Mouse (Mus musculus) heart, adult 2 months (tissue): ENCODE measurements at regions not wholly inside any gene's neighbourhood (a gene's known extent, or its start where the extent isn't known, plus 50 kb on each side); places are given as distances from the start of the nearest gene placed in this dataset.
A peak's percentile ranks its signal among the peaks of the same experiment; 100 is the strongest.

ENCODE experiments used
- DNase-seq, 2 experiments: peaks; one replicate each; pipeline ENCODE4 v3.0.0; 2021
- H3K27ac ChIP-seq: fragments of 200-600 bp; 2 replicates; pipeline ENCODE4 v1.8.1; 2022
- H3K27me3 ChIP-seq: fragments of 200-500 bp; 2 replicates; pipeline ENCODE4 v1.6.1; 2012; ENCODE audit warnings: mild to moderate bottlenecking, low read length, inconsistent platforms, mixed read lengths; ENCODE audit not compliant: control insufficient read depth, insufficient read depth
- H3K36me3 ChIP-seq: fragments of 200-500 bp; 2 replicates; pipeline ENCODE4 v1.6.1; 2012; ENCODE audit warnings: low read length, inconsistent platforms; ENCODE audit not compliant: control insufficient read depth, insufficient read depth
- H3K4me1 ChIP-seq: fragments of 200-500 bp; 2 replicates; pipeline ENCODE4 v1.6.1; 2011; ENCODE audit warnings: low read length; ENCODE audit not compliant: control insufficient read depth, insufficient read depth
- H3K4me3 ChIP-seq: fragments of 200-600 bp; 2 replicates; pipeline ENCODE4 v1.8.1; 2022
- H3K79me2 ChIP-seq: fragments of 200-500 bp; replicated peaks from 2 replicates; pipeline ENCODE4 v1.6.1; 2012; ENCODE audit warnings: mild to moderate bottlenecking, inconsistent platforms, low read length, moderate library complexity, mixed read lengths; ENCODE audit not compliant: control insufficient read depth, insufficient read depth
- H3K9ac ChIP-seq: fragments of 200-500 bp; 2 replicates; pipeline ENCODE4 v1.6.1; 2012; ENCODE audit warnings: low read depth, mild to moderate bottlenecking, control low read depth, inconsistent platforms, low read length, mixed read lengths
- CTCF ChIP-seq: fragments of 200-600 bp; IDR thresholded peaks from 2 replicates; pipeline ENCODE4 v1.8.1; 2022; ENCODE audit warnings: antibody characterized with exemption, mild to moderate bottlenecking, moderate library complexity
- EP300 ChIP-seq: fragments of 200-500 bp; IDR thresholded peaks from 2 replicates; pipeline ENCODE4 v1.6.1; 2011; ENCODE audit warnings: low read depth, low read length, control low read depth; ENCODE audit not compliant: insufficient read depth
- POLR2A ChIP-seq: fragments of 200-500 bp; IDR thresholded peaks from 2 replicates; pipeline ENCODE4 v1.6.1; 2011; ENCODE audit warnings: mild to moderate bottlenecking, low read depth, low read length, control low read depth; ENCODE audit not compliant: insufficient read depth
- WGBS: fragments of 180-500 bp; shearing (Covaris S2); methylation state at CpG from one replicate; pipeline ENCODE4 v1.1.7; 2018; 5-methylcytosine and 5-hydroxymethylcytosine counted together
- intact Hi-C: fragments of 180-260 bp; cut with DNase I; formaldehyde crosslinking; loops from one replicate; pipeline ENCODE4 v1.15.1; 2025

DNA sequence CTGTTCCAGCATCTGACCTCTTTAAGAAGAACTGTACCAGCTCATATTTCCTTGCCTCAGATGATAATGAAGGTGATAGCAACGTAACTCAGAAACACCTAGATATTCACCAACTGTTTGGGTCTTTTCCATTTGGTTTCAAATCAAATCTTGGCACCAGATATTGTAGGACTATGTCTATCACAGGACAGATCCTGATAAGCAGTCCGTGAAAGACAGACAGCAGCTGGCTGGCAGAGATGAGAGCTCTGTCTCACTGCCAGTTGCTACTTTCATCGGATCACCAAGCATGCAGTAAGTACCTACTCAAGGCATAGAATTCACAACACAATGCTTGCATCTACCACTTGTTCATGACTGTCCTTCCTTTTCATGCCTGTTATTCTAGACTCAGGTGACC, 252.7 kb upstream of the Myo3a start:
- Histone ChIP-seq H3K4me3 (no peak overlapping the region), H3K27ac (no peak overlapping the region), H3K79me2 (no peaks in the 10 kb centered on the region), H3K4me1 (no peaks in the 10 kb centered on the region), H3K9ac (no peak overlapping the region), H3K27me3 (no peaks in the 10 kb centered on the region), H3K36me3 (no peaks in the 10 kb centered on the region)
- intact Hi-C loops, result no loop called here
- 34% methylated on average over 3 of the region's 3 CpGs for WGBS
- TF ChIP-seq POLR2A (no peak), CTCF (no peak), EP300 (no peak)
- no peak for DNase-seq

DNA sequence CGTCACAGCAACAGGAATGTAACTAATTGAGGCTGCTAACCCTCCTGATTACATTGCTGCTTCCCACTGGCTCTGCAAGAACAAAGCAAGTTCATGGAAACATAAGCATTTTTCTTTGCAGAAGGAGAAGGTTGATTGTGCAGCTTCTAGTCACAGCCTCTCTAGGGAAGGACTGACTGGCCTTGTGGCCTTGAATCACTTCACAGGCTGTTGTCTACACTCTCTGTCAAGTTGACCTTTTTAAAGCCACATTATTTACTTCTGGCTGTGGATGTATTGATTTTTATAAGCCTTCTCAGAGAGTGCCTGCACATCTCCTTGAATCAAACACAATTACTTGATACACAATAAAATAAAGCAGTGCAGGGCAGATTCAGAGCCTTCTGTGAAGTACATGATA, 251.8 kb upstream of the Myo3a start:
- DNase-seq, result no peak
- no peaks in the 10 kb centered on the region for H3K27me3 ChIP-seq
- TF ChIP-seq EP300 (no peak), CTCF (no peak), POLR2A (no peak)
- H3K79me2 ChIP-seq, result no peaks in the 10 kb centered on the region
- intact Hi-C loops, result no loop called here
- H3K4me1 ChIP-seq, result no peaks in the 10 kb centered on the region
- H3K4me3 ChIP-seq, result no peak overlapping the region
- no peaks in the 10 kb centered on the region for H3K36me3 ChIP-seq
- WGBS, result 40% methylated on average over 1 of the region's 1 CpGs
- no peak overlapping the region for H3K27ac ChIP-seq
- H3K9ac ChIP-seq, result no peak overlapping the region

DNA sequence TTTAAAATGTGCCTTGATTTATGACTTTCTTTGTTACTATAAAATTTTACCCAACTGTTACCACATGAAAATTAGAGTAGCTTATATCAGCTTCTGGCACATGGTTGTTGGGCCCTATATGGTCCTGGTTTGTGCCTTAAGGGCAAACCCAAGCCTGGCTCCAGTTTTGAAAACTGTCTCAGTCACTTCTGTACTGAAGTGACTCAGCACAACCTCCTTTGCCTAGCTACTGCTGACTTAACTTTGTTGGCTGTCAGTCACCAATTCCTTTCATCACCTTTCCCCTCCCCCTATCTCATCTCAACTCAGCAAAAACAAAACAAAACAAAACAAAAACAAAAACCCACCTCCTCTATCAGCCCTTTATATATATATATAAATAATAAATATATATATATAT, 251.0 kb upstream of the Myo3a start:
- Histone ChIP-seq H3K36me3 (no peaks in the 10 kb centered on the region), H3K9ac (no peak overlapping the region), H3K27ac (no peak overlapping the region), H3K4me3 (no peak overlapping the region), H3K27me3 (no peaks in the 10 kb centered on the region), H3K4me1 (no peaks in the 10 kb centered on the region), H3K79me2 (no peaks in the 10 kb centered on the region)
- TF ChIP-seq CTCF (no peak), EP300 (no peak)
- intact Hi-C loops, result no loop called here
- no peak for DNase-seq

DNA sequence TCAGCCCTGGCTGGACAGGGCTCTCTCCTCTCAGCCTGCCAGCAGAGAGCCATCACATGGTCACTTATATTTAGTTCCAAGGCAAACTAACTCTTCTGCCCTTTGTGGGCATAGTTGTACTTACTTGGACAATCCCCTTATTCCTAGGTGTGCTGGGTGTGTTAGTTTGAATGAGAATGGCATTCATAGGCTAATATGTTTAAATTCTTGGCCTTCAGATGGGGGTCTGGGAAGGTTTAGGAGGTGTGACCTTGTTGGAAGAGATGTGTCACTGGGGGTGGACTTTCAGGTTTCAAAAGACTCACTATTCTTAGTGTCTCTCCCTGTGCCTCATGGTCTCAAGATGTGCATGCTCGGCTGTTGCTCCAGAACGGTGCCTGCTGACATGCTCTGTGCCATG, 250.5 kb upstream of the Myo3a start:
- no peak for DNase-seq
- intact Hi-C loops, result no loop called here

DNA sequence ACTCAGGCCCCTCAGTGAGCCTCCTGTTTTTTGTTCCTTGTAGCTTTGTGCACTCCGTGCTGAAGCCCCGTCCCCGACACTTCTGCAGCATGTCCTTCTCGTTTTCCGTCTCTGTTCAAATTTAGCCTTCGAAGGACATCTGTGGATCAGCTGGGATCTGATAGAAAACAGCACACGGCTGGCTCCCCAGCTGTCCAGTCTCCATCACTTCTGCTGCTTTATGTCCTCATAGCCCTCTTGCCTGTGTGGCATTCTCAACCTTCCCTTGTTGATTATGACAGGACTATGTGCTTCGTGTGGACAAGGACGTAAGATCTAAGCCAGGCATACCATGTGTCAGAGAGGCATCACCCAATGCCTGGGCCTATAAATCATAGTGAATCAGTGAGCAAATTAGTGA, 247.1 kb upstream of the Myo3a start:
- H3K4me1 ChIP-seq, result no peaks in the 10 kb centered on the region
- intact Hi-C loops, result no loop called here
- no peaks in the 10 kb centered on the region for H3K27me3 ChIP-seq
- H3K9ac ChIP-seq, result no peak overlapping the region
- H3K79me2 ChIP-seq, result no peaks in the 10 kb centered on the region
- DNase-seq, result no peak
- H3K36me3 ChIP-seq, result no peaks in the 10 kb centered on the region
- no peak overlapping the region for H3K4me3 ChIP-seq
- WGBS, result 58% methylated on average over 9 of the region's 9 CpGs
- no peak overlapping the region for H3K27ac ChIP-seq
- TF ChIP-seq POLR2A, result no peak
- no peak for TF ChIP-seq EP300
- TF ChIP-seq CTCF, result no peak

More for the DNA sequence above, 250.5 kb upstream of the Myo3a start:
- peak overlapping the region; percentile 18 for H3K27ac ChIP-seq
- no peaks in the 10 kb centered on the region for H3K4me1 ChIP-seq
- H3K4me3 ChIP-seq, result no peak overlapping the region
- no peaks in the 10 kb centered on the region for H3K36me3 ChIP-seq
- no peak overlapping the region for H3K9ac ChIP-seq
- H3K79me2 ChIP-seq, result no peaks in the 10 kb centered on the region
- no peaks in the 10 kb centered on the region for H3K27me3 ChIP-seq
- TF ChIP-seq EP300 (no peak), CTCF (no peak), POLR2A (no peak)
- WGBS, result 69% methylated on average over 2 of the region's 2 CpGs

DNA sequence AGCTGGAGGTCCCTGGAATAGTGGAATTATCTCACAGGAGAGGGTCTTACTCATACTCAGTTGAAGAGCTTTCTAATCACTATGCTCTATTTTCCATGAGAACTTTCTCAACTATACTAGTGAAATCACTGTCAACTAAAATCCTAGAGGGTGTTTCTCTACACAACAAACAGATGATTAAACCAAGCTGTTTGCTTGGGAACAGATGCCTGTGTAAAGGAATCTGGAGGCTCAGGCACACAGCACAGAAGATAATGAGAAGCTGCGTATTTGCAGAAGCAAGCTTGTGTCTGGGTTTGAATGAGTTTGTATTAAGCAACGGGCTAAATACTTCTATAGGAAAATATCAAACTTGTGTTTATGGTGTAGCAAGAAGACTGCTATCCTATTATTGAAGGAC, 202.9 kb upstream of the Myo3a start:
- WGBS, result 71% methylated on average over 2 of the region's 2 CpGs

DNA sequence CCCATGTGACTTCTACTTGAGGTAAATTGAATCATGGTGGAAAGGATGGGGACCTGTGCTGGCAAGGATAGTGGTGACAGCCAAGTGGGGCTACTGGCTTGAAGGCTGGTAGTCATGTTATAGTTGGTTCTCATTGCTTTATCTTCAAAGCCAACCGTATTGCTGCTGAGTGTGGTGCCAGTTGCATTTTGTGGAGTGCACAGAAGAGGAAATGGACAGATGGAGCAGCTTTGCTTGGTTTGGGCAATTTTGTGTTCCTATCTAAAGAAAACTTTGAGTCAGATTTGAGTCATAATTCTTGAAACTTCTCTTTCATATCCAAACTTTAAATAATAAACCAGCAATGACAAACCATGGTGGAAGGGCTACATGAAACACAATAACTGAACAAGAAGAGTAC, 200.5 kb upstream of the Myo3a start:
- H3K4me3 ChIP-seq, result no peak overlapping the region
- no peak for DNase-seq
- H3K27me3 ChIP-seq, result no peaks in the 10 kb centered on the region
- H3K36me3 ChIP-seq, result no peaks in the 10 kb centered on the region
- TF ChIP-seq CTCF (no peak), POLR2A (no peak), EP300 (no peak)
- intact Hi-C loops, result no loop called here
- H3K27ac ChIP-seq, result no peak overlapping the region
- H3K9ac ChIP-seq, result no peak overlapping the region
- H3K79me2 ChIP-seq, result no peaks in the 10 kb centered on the region
- 75% methylated on average over 1 of the region's 1 CpGs for WGBS
- H3K4me1 ChIP-seq, result no peaks in the 10 kb centered on the region

More for the DNA sequence above, 202.9 kb upstream of the Myo3a start:
- Histone ChIP-seq H3K79me2 (no peaks in the 10 kb centered on the region), H3K36me3 (no peaks in the 10 kb centered on the region), H3K27ac (no peak overlapping the region), H3K27me3 (no peaks in the 10 kb centered on the region), H3K4me3 (no peak overlapping the region), H3K4me1 (no peaks in the 10 kb centered on the region), H3K9ac (no peak overlapping the region)
- DNase-seq, result no peak
- TF ChIP-seq EP300, result no peak
- no peak for TF ChIP-seq CTCF
- TF ChIP-seq POLR2A, result no peak
- intact Hi-C loops, result no loop called here
